Mouse (Mus musculus) liver, embryonic 13.5 days (tissue): ENCODE data around the gene Arid1b. TPM values are rescaled to one million over a fixed set of nuclear protein-coding genes. Genes with fewer than 3 reads are reported as not detected.

Source experiments
- ATAC-seq: fragments of 200-750 bp; cut with Nextera tagmentation; 2 replicates; pipeline ENCODE4 v1.8.0; 2017; ENCODE audit warnings: low read depth, mild to moderate bottlenecking, moderate number of reproducible peaks, moderate library complexity
- DNase-seq: peaks from one replicate; pipeline ENCODE4 v3.0.0; 2022
- H3K27ac ChIP-seq: fragments of 300-500 bp; sonication (generic); 2 replicates; pipeline ENCODE4 v1.5.1; 2015; ENCODE audit warnings: moderate library complexity, mild to moderate bottlenecking, inconsistent platforms
- H3K27me3 ChIP-seq: fragments of 300-500 bp; sonication (generic); 2 replicates; pipeline ENCODE4 v1.6.1; 2015; ENCODE audit warnings: mild to moderate bottlenecking, inconsistent platforms
- H3K36me3 ChIP-seq: fragments of 300-500 bp; sonication (generic); 2 replicates; pipeline ENCODE4 v1.6.1; 2015; ENCODE audit warnings: mild to moderate bottlenecking, inconsistent platforms
- H3K4me1 ChIP-seq: fragments of 300-500 bp; sonication (generic); replicated peaks from 2 replicates; pipeline ENCODE4 v1.6.1; 2015; ENCODE audit warnings: inconsistent platforms
- H3K4me2 ChIP-seq: fragments of 300-500 bp; sonication (generic); 2 replicates; pipeline ENCODE4 v1.6.1; 2015; ENCODE audit warnings: inconsistent platforms, mild to moderate bottlenecking, moderate library complexity
- H3K4me3 ChIP-seq: fragments of 300-500 bp; sonication (generic); replicated peaks from 2 replicates; pipeline ENCODE4 v1.5.1; 2015; ENCODE audit warnings: mild to moderate bottlenecking, inconsistent platforms
- H3K9ac ChIP-seq: fragments of 300-500 bp; sonication (generic); 2 replicates; pipeline ENCODE4 v1.6.1; 2015; ENCODE audit warnings: mild to moderate bottlenecking, inconsistent platforms
- H3K9me3 ChIP-seq: fragments of 300-500 bp; sonication (generic); replicated peaks from 2 replicates; pipeline ENCODE4 v1.6.1; 2016; ENCODE audit warnings: inconsistent platforms
- WGBS: fragments of 180-500 bp; shearing (Covaris S2); methylation state at CpG from one replicate; pipeline ENCODE4 v1.1.7; 2015; ENCODE audit not compliant: insufficient replicate concordance; 5-methylcytosine and 5-hydroxymethylcytosine counted together
- polyA plus RNA-seq: library from polyadenylated mRNA; unstranded; fragments of >200 nt; fragmentation: Nextera tagmentation; extraction: Ambion mirVana; gene quantifications from 2 replicates; pipeline ENCODE4 v1.2.1, GENCODE M21; 2015

Arid1b gene
- polyA plus RNA-seq, 1 experiment from 2014 or later = 2.0 TPM

- H3K27ac ChIP-seq = no peak overlapping the region
- H3K36me3 ChIP-seq = no peaks in the 10 kb centered on the region
- H3K4me1 ChIP-seq = peaks cover 39% of the 10 kb centered on the region
- H3K27me3 ChIP-seq = no peaks in the 10 kb centered on the region
- no peak overlapping the region for H3K9ac ChIP-seq
- no peaks in the 10 kb centered on the region for H3K9me3 ChIP-seq
- WGBS = 81% methylated on average over 9 of the region's 9 CpGs
- ATAC-seq (no peak), DNase-seq (no peak)
- no peak overlapping the region for H3K4me3 ChIP-seq
- H3K4me2 ChIP-seq = no peak overlapping the region
Observed at GRCm38 (mm10) chr17:5204103-5204665, 210.1 kb downstream of the Arid1b start.

- no peak for ATAC-seq
- Histone ChIP-seq H3K9me3 (no peaks in the 10 kb centered on the region), H3K27ac (no peak overlapping the region), H3K4me3 (no peak overlapping the region), H3K4me1 (peaks cover 40% of the 10 kb centered on the region), H3K27me3 (no peaks in the 10 kb centered on the region), H3K36me3 (no peaks in the 10 kb centered on the region), H3K9ac (no peak overlapping the region), H3K4me2 (no peak overlapping the region)
- 75% methylated on average over 7 of the region's 7 CpGs for WGBS
- DNase-seq = no peak
Observed at GRCm38 (mm10) chr17:5205163-5205581, 211.0 kb downstream of the Arid1b start.

GRCm38 (mm10) chr17:5206731-5207130 lies 212.6 kb downstream of the Arid1b start:
- no peaks in the 10 kb centered on the region for H3K27me3 ChIP-seq
- H3K9ac ChIP-seq = no peak overlapping the region
- no peak overlapping the region for H3K4me3 ChIP-seq
- no peak overlapping the region for H3K4me2 ChIP-seq
- 55% methylated on average over 9 of the region's 9 CpGs for WGBS
- H3K36me3 ChIP-seq = no peaks in the 10 kb centered on the region
- ATAC-seq = peak; percentile 51
- H3K4me1 ChIP-seq = peaks cover 46% of the 10 kb centered on the region
- no peak for DNase-seq
- H3K27ac ChIP-seq = peak overlapping the region; percentile 76
- no peaks in the 10 kb centered on the region for H3K9me3 ChIP-seq

- Histone ChIP-seq H3K4me1 (peaks cover 43% of the 10 kb centered on the region), H3K9me3 (no peaks in the 10 kb centered on the region), H3K4me2 (no peak overlapping the region), H3K4me3 (no peak overlapping the region), H3K36me3 (no peaks in the 10 kb centered on the region), H3K27ac (no peak overlapping the region), H3K9ac (no peak overlapping the region), H3K27me3 (no peaks in the 10 kb centered on the region)
- DNase-seq (no peak), ATAC-seq (no peak)
- WGBS = 89% methylated on average over 8 of the region's 8 CpGs
Observed at GRCm38 (mm10) chr17:5207881-5208280, 213.7 kb downstream of the Arid1b start.

GRCm38 (mm10) chr17:5208362-5208761 lies 214.2 kb downstream of the Arid1b start:
- no peak for DNase-seq
- H3K36me3 ChIP-seq = no peaks in the 10 kb centered on the region
- H3K4me1 ChIP-seq = peaks cover 39% of the 10 kb centered on the region
- no peak overlapping the region for H3K27ac ChIP-seq
- no peak overlapping the region for H3K9ac ChIP-seq
- ATAC-seq = no peak
- no peak overlapping the region for H3K4me2 ChIP-seq
- WGBS = 29% methylated on average over 3 of the region's 3 CpGs
- H3K27me3 ChIP-seq = no peaks in the 10 kb centered on the region
- no peaks in the 10 kb centered on the region for H3K9me3 ChIP-seq
- no peak overlapping the region for H3K4me3 ChIP-seq

- no peak for DNase-seq
- H3K27ac ChIP-seq = no peak overlapping the region
- peaks cover 32% of the 10 kb centered on the region for H3K4me1 ChIP-seq
- no peak overlapping the region for H3K4me3 ChIP-seq
- H3K36me3 ChIP-seq = no peaks in the 10 kb centered on the region
- H3K9me3 ChIP-seq = no peaks in the 10 kb centered on the region
- no peak overlapping the region for H3K4me2 ChIP-seq
- no peak for ATAC-seq
- 67% methylated on average over 1 of the region's 1 CpGs for WGBS
- H3K27me3 ChIP-seq = no peaks in the 10 kb centered on the region
- H3K9ac ChIP-seq = no peak overlapping the region
Observed at GRCm38 (mm10) chr17:5209076-5209475, 214.9 kb downstream of the Arid1b start.

- Histone ChIP-seq H3K27me3 (no peaks in the 10 kb centered on the region), H3K4me2 (no peak overlapping the region), H3K4me1 (peaks cover 27% of the 10 kb centered on the region), H3K9me3 (no peaks in the 10 kb centered on the region), H3K36me3 (no peaks in the 10 kb centered on the region), H3K27ac (no peak overlapping the region), H3K9ac (no peak overlapping the region), H3K4me3 (no peak overlapping the region)
- no peak for ATAC-seq
- 73% methylated on average over 6 of the region's 6 CpGs for WGBS
- DNase-seq = no peak
Observed at GRCm38 (mm10) chr17:5210101-5210727, 216.1 kb downstream of the Arid1b start.

GRCm38 (mm10) chr17:5210891-5211290 lies 216.8 kb downstream of the Arid1b start:
- no peaks in the 10 kb centered on the region for H3K9me3 ChIP-seq
- H3K36me3 ChIP-seq = no peaks in the 10 kb centered on the region
- 75% methylated on average over 7 of the region's 7 CpGs for WGBS
- no peak overlapping the region for H3K4me2 ChIP-seq
- H3K9ac ChIP-seq = no peak overlapping the region
- H3K4me1 ChIP-seq = peaks cover 25% of the 10 kb centered on the region
- ATAC-seq = no peak
- no peak for DNase-seq
- H3K27ac ChIP-seq = no peak overlapping the region
- no peaks in the 10 kb centered on the region for H3K27me3 ChIP-seq
- H3K4me3 ChIP-seq = no peak overlapping the region

GRCm38 (mm10) chr17:5212166-5212565 lies 218.0 kb downstream of the Arid1b start:
- WGBS = 74% methylated on average over 12 of the region's 12 CpGs
- no peak for ATAC-seq

GRCm38 (mm10) chr17:5213441-5213840 lies 219.3 kb downstream of the Arid1b start:
- Histone ChIP-seq H3K4me2 (no peak overlapping the region), H3K27ac (no peak overlapping the region), H3K9ac (no peak overlapping the region), H3K4me3 (no peak overlapping the region), H3K27me3 (no peaks in the 10 kb centered on the region), H3K9me3 (no peaks in the 10 kb centered on the region), H3K36me3 (no peaks in the 10 kb centered on the region), H3K4me1 (peaks cover 31% of the 10 kb centered on the region)
- DNase-seq (no peak), ATAC-seq (no peak)
- WGBS = 57% methylated on average over 6 of the region's 6 CpGs

More at GRCm38 (mm10) chr17:5212166-5212565, 218.0 kb downstream of the Arid1b start:
- no peak overlapping the region for H3K27ac ChIP-seq
- no peak for DNase-seq
- H3K4me2 ChIP-seq = no peak overlapping the region
- H3K9ac ChIP-seq = no peak overlapping the region
- H3K9me3 ChIP-seq = no peaks in the 10 kb centered on the region
- no peaks in the 10 kb centered on the region for H3K36me3 ChIP-seq
- no peak overlapping the region for H3K4me3 ChIP-seq
- no peaks in the 10 kb centered on the region for H3K27me3 ChIP-seq
- peaks cover 26% of the 10 kb centered on the region for H3K4me1 ChIP-seq

GRCm38 (mm10) chr17:5215352-5215751 lies 221.2 kb downstream of the Arid1b start:
- no peak overlapping the region for H3K9ac ChIP-seq
- no peak for DNase-seq
- no peaks in the 10 kb centered on the region for H3K36me3 ChIP-seq
- ATAC-seq = peak; percentile 55; the same call in 1 of the 2 replicates
- no peak overlapping the region for H3K27ac ChIP-seq
- H3K4me3 ChIP-seq = no peak overlapping the region
- 75% methylated on average over 4 of the region's 4 CpGs for WGBS
- no peaks in the 10 kb centered on the region for H3K9me3 ChIP-seq
- no peak overlapping the region for H3K4me2 ChIP-seq
- H3K4me1 ChIP-seq = peaks cover 31% of the 10 kb centered on the region
- no peaks in the 10 kb centered on the region for H3K27me3 ChIP-seq

- ATAC-seq (peak; percentile 69), DNase-seq (no peak)
- WGBS = 68% methylated on average over 10 of the region's 10 CpGs
- peaks cover 28% of the 10 kb centered on the region for H3K4me1 ChIP-seq
- no peak overlapping the region for H3K4me3 ChIP-seq
- no peaks in the 10 kb centered on the region for H3K27me3 ChIP-seq
- no peak overlapping the region for H3K4me2 ChIP-seq
- peak overlapping the region; percentile 36; the same call in 1 of the 2 replicates for H3K27ac ChIP-seq
- no peaks in the 10 kb centered on the region for H3K36me3 ChIP-seq
- no peak overlapping the region for H3K9ac ChIP-seq
- H3K9me3 ChIP-seq = no peaks in the 10 kb centered on the region
Observed at GRCm38 (mm10) chr17:5216965-5217546, 222.9 kb downstream of the Arid1b start.
